Mouse (Mus musculus) lung, adult 18-20 months (tissue): ENCODE results near the gene Nacad.

Experiments
- DNase-seq, 2 experiments: peaks; one replicate each; pipeline ENCODE4 v3.0.0; 2022; ENCODE audit warnings: mixed read lengths in 2 of 2

Gene Nacad

GRCm38 (mm10) chr11:6576151-6576550 is 29.7 kb downstream of the Nacad start:
- DNase-seq: no peak

- no peak for DNase-seq
Measured at GRCm38 (mm10) chr11:6569410-6569777, 36.5 kb downstream of the Nacad start.

- no peak for DNase-seq
Measured at GRCm38 (mm10) chr11:6568584-6569409, 37.1 kb downstream of the Nacad start.

- no peak for DNase-seq
Measured at GRCm38 (mm10) chr11:6567951-6568350, 37.9 kb downstream of the Nacad start.

- no peak for DNase-seq
Measured at GRCm38 (mm10) chr11:6566496-6566895, 39.4 kb downstream of the Nacad start.

DNA sequence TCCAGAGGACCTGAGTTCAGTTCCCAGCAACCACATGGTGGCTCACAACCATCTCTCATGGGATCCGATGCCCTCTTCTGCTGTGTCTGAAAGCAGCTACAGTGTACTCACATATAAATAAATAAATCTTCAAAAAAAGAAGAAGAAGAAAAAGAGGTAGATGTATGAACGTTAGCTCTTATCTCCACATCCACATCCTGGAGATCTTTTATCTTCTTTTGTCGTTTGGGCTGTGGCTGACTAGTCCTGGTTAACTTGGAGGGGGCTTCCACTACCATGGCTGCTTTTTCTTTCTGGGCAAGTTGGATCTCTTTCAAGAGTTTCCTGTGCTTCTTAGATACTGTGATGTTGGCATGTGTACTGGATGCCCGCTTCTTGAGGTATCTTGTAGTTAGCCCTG is 42.7 kb downstream of the Nacad start:
- no peak for DNase-seq

DNA sequence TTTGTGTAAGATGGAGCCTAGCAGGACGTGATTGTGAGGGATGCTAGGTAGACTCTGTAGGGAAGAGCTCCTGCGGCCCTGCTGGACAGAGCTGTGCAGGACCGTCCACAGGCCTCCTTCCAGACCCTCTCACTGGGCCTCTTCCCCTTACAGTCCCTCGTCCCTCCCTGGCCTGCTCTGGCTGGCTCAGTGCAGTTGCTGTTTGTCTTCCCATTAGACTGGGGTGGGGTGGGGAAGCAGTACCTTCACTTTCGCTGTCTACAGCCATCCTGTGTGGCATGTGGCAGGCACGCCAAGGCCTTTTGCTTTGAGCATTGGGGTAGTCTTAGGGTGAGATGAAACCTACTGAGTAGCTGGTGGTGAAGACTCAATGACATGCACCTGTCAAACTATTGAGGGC is 43.5 kb downstream of the Nacad start:
- DNase-seq: no peak

DNA sequence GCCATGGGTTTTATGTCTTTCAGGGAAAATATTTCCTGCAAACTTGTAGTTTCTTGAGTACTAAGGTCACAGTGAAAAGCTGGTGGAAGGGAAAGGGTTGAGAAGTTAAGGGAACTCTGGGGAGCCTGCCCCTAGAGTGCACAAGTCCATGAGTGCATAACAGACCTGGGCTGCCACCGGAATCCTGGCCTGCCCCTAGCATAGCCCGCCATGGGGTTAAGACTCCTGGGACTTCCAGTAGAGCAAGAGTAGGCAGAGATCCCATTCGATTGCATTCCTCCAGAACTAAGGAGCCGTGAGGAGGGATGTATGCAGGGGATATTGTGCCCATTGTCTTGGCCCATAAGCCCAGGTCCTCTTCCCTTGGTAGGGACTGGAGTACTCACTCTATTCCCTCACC is 44.4 kb downstream of the Nacad start:
- no peak for DNase-seq

DNA sequence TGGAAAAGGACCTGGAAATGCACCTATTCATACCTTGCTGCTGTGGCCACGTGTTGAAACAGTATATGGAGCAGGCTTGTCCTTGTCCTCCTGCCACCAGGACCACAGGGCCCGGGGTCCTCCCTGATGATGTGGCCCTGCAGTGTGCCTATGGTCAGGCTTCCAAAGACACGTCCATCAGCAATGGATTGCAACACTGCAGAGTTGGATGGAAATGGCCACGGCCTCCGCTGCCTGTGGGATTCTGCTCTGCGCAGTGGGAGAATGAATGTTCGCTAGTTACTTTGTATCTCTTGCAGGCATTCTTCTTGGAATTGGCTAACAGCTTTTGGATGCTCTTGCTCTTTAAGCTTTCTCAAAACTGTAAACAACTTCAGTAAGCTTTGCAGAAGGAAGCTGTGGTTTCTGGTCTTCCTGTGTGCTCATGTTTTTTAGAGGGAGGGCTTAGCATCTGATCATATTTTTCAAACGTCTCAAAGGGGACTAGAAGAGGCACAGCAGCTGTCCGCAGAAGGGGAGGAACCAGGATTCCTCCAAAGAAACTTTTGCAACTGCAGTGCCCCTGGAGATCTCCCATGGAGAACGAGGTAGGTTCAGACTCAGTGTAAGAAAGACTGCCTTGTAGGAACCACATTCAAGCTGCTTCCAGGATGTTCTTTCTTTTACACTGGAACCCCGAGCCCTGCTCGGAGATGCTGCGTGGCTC is 45.0 kb downstream of the Nacad start:
- DNase-seq: no peak

DNA sequence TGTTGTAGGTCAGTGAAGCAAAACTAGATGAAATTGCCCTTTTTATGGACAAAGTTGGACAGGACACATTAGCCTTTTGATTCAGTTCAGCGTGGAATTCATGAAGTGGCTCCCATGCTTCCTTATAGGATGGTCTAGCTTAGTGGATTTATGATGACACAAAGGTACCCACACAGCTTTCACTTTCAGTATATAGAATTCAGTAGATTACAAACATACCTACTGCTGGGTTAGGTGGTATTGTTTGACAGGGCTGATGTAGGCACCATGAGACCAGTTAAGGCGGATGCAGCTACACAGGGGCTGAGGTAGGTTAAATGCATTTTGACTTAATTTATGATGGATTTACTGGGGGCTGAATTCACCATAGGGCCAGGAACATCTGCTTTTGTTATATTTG is 45.9 kb downstream of the Nacad start:
- DNase-seq: no peak

DNA sequence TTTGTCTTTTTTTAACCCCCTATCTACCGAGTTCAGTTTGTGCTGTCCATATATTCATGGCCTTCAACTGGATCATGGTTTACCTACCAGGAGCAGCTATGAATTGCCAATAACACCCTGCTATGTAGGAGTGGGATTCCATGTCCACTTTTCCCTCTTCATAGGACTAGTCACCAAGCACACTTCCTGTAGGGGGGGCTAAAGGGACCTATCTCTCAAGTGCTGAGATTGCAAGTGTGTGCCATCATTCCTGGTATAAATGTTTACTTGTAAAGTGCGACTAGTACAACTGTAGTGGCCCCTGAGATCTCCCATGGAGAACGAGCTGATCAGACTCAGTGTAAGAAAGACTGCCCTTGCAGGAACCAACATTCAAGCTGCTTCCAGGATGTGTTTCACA is 47.6 kb downstream of the Nacad start:
- no peak for DNase-seq

DNA sequence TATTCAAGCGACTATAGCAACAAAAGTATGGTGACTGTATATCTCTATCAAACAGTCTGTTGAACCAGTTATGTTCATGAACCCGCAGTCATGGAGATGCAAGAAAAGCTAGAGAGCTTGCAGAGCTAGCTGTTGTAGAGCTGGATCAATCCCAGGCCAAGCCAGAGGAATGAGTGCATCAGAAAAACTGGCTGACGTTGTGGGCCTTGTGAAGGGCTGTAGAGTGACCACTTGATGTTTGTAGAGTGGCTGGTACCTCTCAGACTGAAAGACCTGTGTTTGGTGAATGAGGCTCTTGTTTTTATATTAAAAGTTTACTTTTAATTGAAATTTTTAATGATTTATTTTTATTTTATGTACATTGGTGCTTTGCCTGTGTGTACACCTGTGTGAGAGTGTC is 55.7 kb downstream of the Nacad start:
- peak in 1 of 2 experiments; percentile 45 for DNase-seq

- DNase-seq: no peak
Measured at GRCm38 (mm10) chr11:6549770-6550169, 56.1 kb downstream of the Nacad start.
